Mouse (Mus musculus) liver, embryonic 14.5 days (tissue): Measurements from ENCODE around the gene Enox1. TPM values are rescaled to one million over a fixed set of nuclear protein-coding genes. Genes with fewer than 3 reads are reported as not detected.

Source experiments
- ATAC-seq: fragments of 200-750 bp; cut with Nextera tagmentation; 2 replicates; pipeline ENCODE4 v1.8.0; 2017; ENCODE audit warnings: moderate number of reproducible peaks, mild to moderate bottlenecking, moderate library complexity; ENCODE audit not compliant: insufficient read depth
- DNase-seq, 3 experiments: peaks; one replicate each; pipeline ENCODE4 v3.0.0-alpha.2; 2012 to 2013; ENCODE audit warnings: low read depth in 3 of 3, low spot score in 3 of 3
- H3K27ac ChIP-seq: fragments of 300-500 bp; sonication (generic); 2 replicates; pipeline ENCODE4 v1.5.1; 2014; ENCODE audit warnings: moderate library complexity, mild to moderate bottlenecking, control low read depth, inconsistent platforms
- H3K27me3 ChIP-seq: fragments of 300-500 bp; sonication (generic); 2 replicates; pipeline ENCODE4 v1.6.1; 2014; ENCODE audit warnings: mild to moderate bottlenecking, low read length, moderate library complexity; ENCODE audit not compliant: control insufficient read depth, insufficient read depth
- H3K36me3 ChIP-seq: fragments of 300-500 bp; sonication (generic); replicated peaks from 2 replicates; pipeline ENCODE4 v1.6.1; 2014; ENCODE audit warnings: low read depth; ENCODE audit not compliant: control insufficient read depth, insufficient read depth
- H3K4me1 ChIP-seq, 2 experiments: fragments of 200-500 bp in 1 of 2; fragments of 300-500 bp in 1 of 2; sonication (generic) in 1 of 2; replicated peaks; 2 replicates each; pipeline ENCODE4 v1.6.1; 2012 to 2014; ENCODE audit warnings: antibody characterized with exemption in 1 of 2, inconsistent platforms in 1 of 2, low read length in 1 of 2; ENCODE audit not compliant: control insufficient read depth in 2 of 2, insufficient read depth in 2 of 2
- H3K4me2 ChIP-seq: fragments of 300-500 bp; sonication (generic); 2 replicates; pipeline ENCODE4 v1.6.1; 2014; ENCODE audit warnings: low read depth, mild to moderate bottlenecking, control low read depth, moderate library complexity
- H3K4me3 ChIP-seq, 2 experiments: fragments of 200-500 bp in 1 of 2; fragments of 300-500 bp in 1 of 2; sonication (generic) in 1 of 2; 2 replicates each; pipeline ENCODE4 v1.5.1; 2012 to 2014; ENCODE audit warnings: low read depth in 2 of 2, low read length in 2 of 2, mild to moderate bottlenecking in 2 of 2, control low read depth in 1 of 2, inconsistent platforms in 1 of 2, moderate library complexity in 1 of 2; ENCODE audit not compliant: insufficient read depth in 1 of 2
- H3K9ac ChIP-seq: fragments of 300-500 bp; sonication (generic); replicated peaks from 2 replicates; pipeline ENCODE4 v1.6.1; 2014; ENCODE audit warnings: mild to moderate bottlenecking, control low read depth, moderate library complexity
- H3K9me3 ChIP-seq: fragments of 300-500 bp; sonication (generic); 2 replicates; pipeline ENCODE4 v1.6.1; 2016; ENCODE audit warnings: low read length, mixed read lengths; ENCODE audit not compliant: control insufficient read depth
- CTCF ChIP-seq: IDR thresholded peaks from 2 replicates; pipeline ENCODE4 v1.5.1; 2016; ENCODE audit warnings: antibody characterized with exemption, low read depth, control low read depth
- EP300 ChIP-seq: IDR thresholded peaks from 2 replicates; pipeline ENCODE4 v1.6.1; 2016; ENCODE audit warnings: antibody characterized with exemption, low read depth
- WGBS: fragments of 180-500 bp; shearing (Covaris S2); extraction: QIAGEN DNeasy Blood & Tissue Kit; methylation state at CpG from one replicate; pipeline ENCODE4 v1.1.7; 2014; ENCODE audit not compliant: insufficient replicate concordance; 5-methylcytosine and 5-hydroxymethylcytosine counted together
- polyA plus RNA-seq, 2 experiments: library from polyadenylated mRNA; depleted of rRNA in 1 of 2; stranded (reverse) in 1 of 2; unstranded in 1 of 2; fragments of >200 nt; fragmentation: Nextera tagmentation in 1 of 2; extraction: Ambion mirVana in 1 of 2; gene quantifications; 2 replicates each; pipeline versions ENCODE4 v1.2.1 to v1.2.3; 2012 to 2014

The Enox1 gene
- polyA plus RNA-seq, 2 experiments, result 0.07 to 0.10 TPM

DNA sequence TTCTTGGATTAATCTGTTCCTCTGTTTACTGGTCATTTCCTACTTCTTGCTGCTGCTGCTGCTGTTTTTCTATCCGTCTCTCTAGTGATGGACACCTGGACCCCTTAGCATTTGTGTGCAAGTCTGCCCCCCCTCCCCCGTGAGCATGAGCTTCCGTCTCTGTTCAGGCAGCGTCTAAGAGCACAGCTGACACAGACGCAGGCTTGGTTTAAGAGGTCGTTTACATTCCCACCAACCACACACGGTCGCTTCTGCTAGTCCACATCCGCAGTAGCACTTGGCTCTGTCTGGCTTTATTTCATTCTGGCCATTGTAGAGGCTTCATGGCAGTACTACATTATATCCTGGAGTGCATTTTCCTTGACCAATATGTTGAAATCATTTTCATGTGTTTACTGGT, 301.7 kb downstream of the Enox1 start:
- DNase-seq (no peak), ATAC-seq (no peak)
- no peaks in the 10 kb centered on the region for H3K36me3 ChIP-seq
- no peak overlapping the region for H3K4me3 ChIP-seq
- TF ChIP-seq EP300 (no peak), CTCF (no peak)
- H3K27ac ChIP-seq, result no peak overlapping the region
- no peak overlapping the region for H3K9ac ChIP-seq
- H3K4me2 ChIP-seq, result no peak overlapping the region
- no peaks in the 10 kb centered on the region for H3K27me3 ChIP-seq
- H3K4me1 ChIP-seq, result no peaks in the 10 kb centered on the region
- H3K9me3 ChIP-seq, result no peaks in the 10 kb centered on the region
- WGBS, result 18% methylated on average over 9 of the region's 9 CpGs

- Histone ChIP-seq H3K36me3 (no peaks in the 10 kb centered on the region), H3K9ac (no peak overlapping the region), H3K4me3 (no peak overlapping the region), H3K27ac (no peak overlapping the region), H3K4me2 (no peak overlapping the region), H3K9me3 (no peaks in the 10 kb centered on the region), H3K4me1 (no peaks in the 10 kb centered on the region), H3K27me3 (no peaks in the 10 kb centered on the region)
- TF ChIP-seq EP300, result no peak
- no peak for TF ChIP-seq CTCF
- WGBS, result 32% methylated on average over 4 of the region's 4 CpGs
- ATAC-seq (no peak), DNase-seq (no peak)
These were observed 307.4 kb downstream of the Enox1 start for GRCm38 (mm10) chr14:77463919-77464318.

DNA sequence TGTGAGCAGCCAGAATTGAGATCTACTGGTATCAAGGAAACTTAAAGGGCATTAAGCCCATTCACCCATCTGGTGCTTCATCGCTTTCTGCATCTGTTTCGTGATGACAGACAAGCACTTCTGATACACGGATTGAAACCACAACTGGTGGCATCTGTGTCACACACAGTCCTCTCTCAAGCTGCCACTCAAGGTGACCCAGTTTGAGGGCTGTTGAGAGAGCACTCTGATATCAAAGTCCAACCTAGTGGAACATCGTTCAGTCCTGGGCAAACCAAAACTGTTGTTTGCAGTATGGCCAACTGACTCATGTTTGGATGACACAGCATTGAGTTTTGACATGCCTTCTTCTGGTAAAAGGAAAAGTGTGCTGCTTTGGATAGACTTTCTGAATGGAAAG, 308.2 kb downstream of the Enox1 start:
- WGBS, result 53% methylated on average over 4 of the region's 4 CpGs
- Histone ChIP-seq H3K27ac (no peak overlapping the region), H3K27me3 (no peaks in the 10 kb centered on the region), H3K4me1 (no peaks in the 10 kb centered on the region), H3K4me3 (no peak overlapping the region), H3K9me3 (no peaks in the 10 kb centered on the region), H3K9ac (no peak overlapping the region), H3K4me2 (no peak overlapping the region), H3K36me3 (no peaks in the 10 kb centered on the region)
- DNase-seq, result no peak
- no peak for ATAC-seq
- TF ChIP-seq EP300, result no peak
- no peak for TF ChIP-seq CTCF

DNA sequence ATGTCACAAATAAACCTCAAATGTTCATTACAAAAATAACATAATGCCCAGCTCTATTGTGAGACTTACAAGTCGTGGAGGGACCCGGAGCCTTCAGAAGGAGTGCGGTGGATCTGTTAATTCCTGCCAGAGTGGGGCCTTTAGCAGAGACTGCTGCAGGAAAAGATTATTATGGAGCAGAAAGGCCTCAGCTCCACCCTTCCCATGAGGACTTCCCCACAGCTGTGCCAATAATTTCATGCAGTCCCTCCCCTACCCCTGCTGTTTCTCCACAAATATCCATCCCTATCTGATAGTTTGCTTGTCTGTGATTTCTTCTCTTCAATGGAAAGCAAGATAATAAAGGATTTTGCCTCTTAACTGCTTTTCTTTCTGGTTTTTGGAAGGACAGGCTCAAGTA, 314.0 kb downstream of the Enox1 start:
- 78% methylated on average over 3 of the region's 3 CpGs for WGBS
- TF ChIP-seq CTCF, result no peak
- no peak for TF ChIP-seq EP300
- H3K9me3 ChIP-seq, result no peaks in the 10 kb centered on the region
- H3K4me3 ChIP-seq, result no peak overlapping the region
- H3K4me1 ChIP-seq, result no peaks in the 10 kb centered on the region
- no peak overlapping the region for H3K4me2 ChIP-seq
- H3K9ac ChIP-seq, result no peak overlapping the region
- DNase-seq, result no peak
- ATAC-seq, result no peak
- H3K36me3 ChIP-seq, result no peaks in the 10 kb centered on the region
- no peak overlapping the region for H3K27ac ChIP-seq
- no peaks in the 10 kb centered on the region for H3K27me3 ChIP-seq

DNA sequence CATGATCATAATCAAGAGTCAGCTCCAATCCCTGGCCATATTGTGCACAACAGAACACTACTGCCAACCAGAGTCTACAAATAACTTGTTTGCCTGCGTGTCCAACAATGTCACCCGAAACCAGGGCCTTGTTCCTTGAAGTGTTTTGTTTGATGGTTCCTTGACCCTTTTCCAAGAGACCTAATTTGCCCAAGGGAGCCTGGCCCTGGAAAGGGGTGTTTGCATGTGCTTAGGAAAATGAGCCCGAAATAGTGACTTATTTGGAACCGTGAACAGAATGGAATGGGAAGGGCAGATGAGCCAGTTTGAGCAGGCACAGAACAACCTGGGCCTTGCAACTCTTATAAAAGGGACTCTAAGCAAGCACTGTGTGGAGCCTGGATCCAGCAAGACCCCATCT, 316.9 kb downstream of the Enox1 start:
- no peaks in the 10 kb centered on the region for H3K36me3 ChIP-seq
- no peak overlapping the region for H3K4me3 ChIP-seq
- no peak overlapping the region for H3K4me2 ChIP-seq
- DNase-seq, result no peak
- no peak overlapping the region for H3K9ac ChIP-seq
- no peak overlapping the region for H3K27ac ChIP-seq
- H3K9me3 ChIP-seq, result no peaks in the 10 kb centered on the region
- H3K4me1 ChIP-seq, result 0 out of 4 replicates have a peak, but pooled peaks cover 0 to 1% of the 10 kb centered on the region in 2 experiments
- no peaks in the 10 kb centered on the region for H3K27me3 ChIP-seq
- TF ChIP-seq CTCF, result no peak
- TF ChIP-seq EP300, result no peak
- 74% methylated on average over 4 of the region's 4 CpGs for WGBS
- ATAC-seq, result no peak
